ENCODE assay signal across 22 mouse cellular contexts in the genomic region with DNA sequence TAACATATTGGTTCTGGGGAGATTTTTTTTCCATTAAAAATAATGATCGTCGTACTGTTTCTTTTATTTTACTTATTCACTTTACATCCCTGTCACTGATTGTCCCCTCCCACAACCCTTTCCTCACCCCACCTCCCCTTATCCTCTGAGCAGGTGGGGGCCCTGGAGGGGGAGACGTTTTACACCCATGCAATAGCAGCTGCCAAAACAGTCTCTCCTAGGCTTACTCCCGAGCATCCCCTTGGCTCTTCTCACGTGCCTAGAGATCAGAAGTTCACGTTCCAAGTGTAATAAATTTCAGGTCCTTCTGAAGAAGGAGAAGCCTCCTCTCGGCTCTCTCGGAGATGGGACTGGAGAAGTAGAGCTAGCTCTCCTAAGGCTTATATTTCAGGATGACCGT. TPM values are rescaled to one million over a fixed set of nuclear protein-coding genes. Genes with fewer than 3 reads are reported as not detected.
DNase-seq lines count a peak whose midpoint lies in the region; ATAC-seq and TF ChIP-seq lines count a peak whose summit lies in the region.
"Had no signal": no experiment of that assay in that cellular context is flagged by ENCODE, and none has a peak within 500 bp of the region (broad histone marks: within the 10 kb centered on the region; RNA-seq: fewer than 3 reads in every experiment).

No protein-coding gene starts in this region.

- H3K4me1 ChIP-seq in kidney, embryonic 15.5 days: peaks cover 28% of the 10 kb centered on the region
- H3K4me1 ChIP-seq in kidney, postnatal 0 days (replicated peaks; ENCODE audit: insufficient read depth, low read length): no peaks in the 10 kb centered on the region
- H3K4me1 ChIP-seq: forebrain, embryonic 13.5 days had no signal

- no peaks in the 10 kb centered on the region for H3K36me3 ChIP-seq in kidney, embryonic 15.5 days
- H3K36me3 ChIP-seq in kidney, postnatal 0 days (ENCODE audit: insufficient read depth, low read length): no peaks in the 10 kb centered on the region
- H3K36me3 ChIP-seq: embryonic facial prominence, embryonic 13.5 days; embryonic facial prominence, embryonic 15.5 days had no signal

- intact Hi-C loops in gastrocnemius, adult 2 months (cut with DNase I): no loop called here
- intact Hi-C loops in gastrocnemius, postnatal 36 days (cut with DNase I): no loop called here

- no peak overlapping the region for H3K9ac ChIP-seq in kidney, embryonic 15.5 days
- no peak overlapping the region for H3K9ac ChIP-seq in kidney, postnatal 0 days (ENCODE audit: low read depth, low read length)
- H3K9ac ChIP-seq: embryonic facial prominence, embryonic 13.5 days; embryonic facial prominence, embryonic 15.5 days; forebrain, embryonic 13.5 days had no signal

- H3K4me2 ChIP-seq in kidney, embryonic 15.5 days: no peak overlapping the region
- no peak overlapping the region for H3K4me2 ChIP-seq in kidney, postnatal 0 days (ENCODE audit: low read length)
- H3K4me2 ChIP-seq: embryonic facial prominence, embryonic 13.5 days; embryonic facial prominence, embryonic 15.5 days; forebrain, embryonic 13.5 days had no signal

- TF ChIP-seq CTCF in gastrocnemius, adult 2 months (IDR thresholded peaks at IDR 0.05): no peak
- no peak for TF ChIP-seq CTCF in kidney, postnatal 0 days (IDR thresholded peaks at IDR 0.05; ENCODE audit: low read depth)

- DNase-seq in gastrocnemius, adult 2 months: no peak
- DNase-seq in gastrocnemius, postnatal 36 days: no peak
- no peak for DNase-seq in kidney, postnatal 4 days
- peak; percentile 61 for DNase-seq in kidney, postnatal 0 days (ENCODE audit: low spot score)
- no peak for DNase-seq in kidney, adult 11 months
- DNase-seq: adrenal gland, adult 2 months; adrenal gland, postnatal 10 days; adrenal gland, postnatal 25 days; cerebellum, adult 11 months; cerebellum, adult 18-20 months; cerebellum, adult 8-10 months; cerebellum, adult 9-11 months; cerebellum, postnatal 14 days; cerebellum, postnatal 36 days; embryo, embryonic 11 days had no signal

- H3K27me3 ChIP-seq in kidney, embryonic 15.5 days: no peaks in the 10 kb centered on the region
- H3K27me3 ChIP-seq in kidney, postnatal 0 days (ENCODE audit: insufficient read depth, low read length): no peaks in the 10 kb centered on the region
- H3K27me3 ChIP-seq: embryonic facial prominence, embryonic 13.5 days; embryonic facial prominence, embryonic 15.5 days; forebrain, embryonic 13.5 days had no signal

- peak overlapping the region; percentile 92 for H3K27ac ChIP-seq in gastrocnemius, adult 2 months
- H3K27ac ChIP-seq in kidney, embryonic 15.5 days: peak overlapping the region; percentile 15; the same call in 1 of the 2 replicates
- no peak overlapping the region for H3K27ac ChIP-seq in kidney, postnatal 0 days
- H3K27ac ChIP-seq: embryonic facial prominence, embryonic 13.5 days; embryonic facial prominence, embryonic 15.5 days; forebrain, embryonic 13.5 days had no signal

- peak; percentile 61; the same call in 1 of the 2 replicates for ATAC-seq in kidney, embryonic 15.5 days (replicated peaks; ENCODE audit: low FRiP score)
- no peak for ATAC-seq in kidney, postnatal 0 days (replicated peaks; ENCODE audit: low FRiP score, low read depth)
- ATAC-seq: forebrain, embryonic 13.5 days; forebrain, embryonic 16.5 days had no signal

- H3K9me3 ChIP-seq in kidney, embryonic 15.5 days (replicated peaks): no peaks in the 10 kb centered on the region
- H3K9me3 ChIP-seq in kidney, postnatal 0 days (replicated peaks; ENCODE audit: low read length): no peaks in the 10 kb centered on the region
- H3K9me3 ChIP-seq: embryonic facial prominence, embryonic 13.5 days; embryonic facial prominence, embryonic 15.5 days; forebrain, embryonic 13.5 days had no signal

- H3K4me3 ChIP-seq in gastrocnemius, adult 2 months: no peak overlapping the region
- no peak overlapping the region for H3K4me3 ChIP-seq in kidney, embryonic 15.5 days (replicated peaks)
- no peak overlapping the region for H3K4me3 ChIP-seq in kidney, postnatal 0 days (replicated peaks; ENCODE audit: low read depth, low read length)
- H3K4me3 ChIP-seq: embryonic facial prominence, embryonic 13.5 days; embryonic facial prominence, embryonic 15.5 days; erythroblast, embryonic 14.5 days; forebrain, embryonic 13.5 days had no signal

- 27% methylated on average over 9 of the region's 9 CpGs for WGBS in kidney, embryonic 15.5 days
- WGBS in kidney, postnatal 0 days: 21% methylated on average over 9 of the region's 9 CpGs

RNA-seq across cellular contexts. Expression of a gene that starts 20.0 kb away (rescaled TPM):
- 10 to 100 TPM; 50.9 to 64.4 TPM for total RNA-seq in gastrocnemius, adult 2 months (2021)
- total RNA-seq in gastrocnemius, postnatal 36 days (2021): 10 to 100 TPM; 30.9 to 33.4 TPM
- polyA plus RNA-seq in kidney, embryonic 15.5 days (2015; fragmentation: Nextera tagmentation; extraction: Ambion mirVana): 0.92 and 0.96 TPM in 2 replicates
- polyA plus RNA-seq in kidney, postnatal 0 days (2015; fragmentation: Nextera tagmentation; extraction: Ambion mirVana): 0.64 and 0.82 TPM in 2 replicates
- total RNA-seq: common myeloid progenitor, adult 5-6 weeks had no signal
- polyA plus RNA-seq: erythroblast, embryonic 14.5 days had no signal
